Mouse (Mus musculus) ES-Bruce4 (cell line): ENCODE measurements around the gene Mut. TPM values are rescaled to one million over a fixed set of nuclear protein-coding genes. Genes with fewer than 3 reads are reported as not detected.
A peak's percentile ranks its signal among the peaks of the same experiment; 100 is the strongest.

Experiments used
- H3K27ac ChIP-seq: 2 replicates; pipeline ENCODE4 v1.5.1; 2012; ENCODE audit warnings: low read length, inconsistent platforms; ENCODE audit not compliant: insufficient read depth
- H3K27me3 ChIP-seq: 2 replicates; pipeline ENCODE4 v1.6.1; 2012; ENCODE audit warnings: mild to moderate bottlenecking, low read length, inconsistent platforms; ENCODE audit not compliant: control insufficient read depth, poor library complexity, insufficient read depth, severe bottlenecking
- H3K36me3 ChIP-seq: 2 replicates; pipeline ENCODE4 v1.6.1; 2012; ENCODE audit warnings: inconsistent platforms, mild to moderate bottlenecking, low read length, moderate library complexity; ENCODE audit not compliant: control insufficient read depth, poor library complexity, insufficient read depth, severe bottlenecking
- H3K4me1 ChIP-seq: one replicate; pipeline ENCODE4 v1.8.1; 2011; ENCODE audit warnings: low read length; ENCODE audit not compliant: control insufficient read depth, insufficient read depth
- H3K4me3 ChIP-seq: 2 replicates; pipeline ENCODE4 v1.5.1; 2011; ENCODE audit warnings: low read depth, mild to moderate bottlenecking, low read length
- H3K9ac ChIP-seq: 2 replicates; pipeline ENCODE4 v1.6.1; 2012; ENCODE audit warnings: low read depth, mild to moderate bottlenecking, inconsistent platforms; ENCODE audit not compliant: poor library complexity, severe bottlenecking
- H3K9me3 ChIP-seq: replicated peaks from 2 replicates; pipeline ENCODE4 v1.6.1; 2012; ENCODE audit warnings: mild to moderate bottlenecking, low read length, inconsistent platforms; ENCODE audit not compliant: control insufficient read depth, poor library complexity, insufficient read depth, severe bottlenecking
- CTCF ChIP-seq: IDR thresholded peaks from one replicate; pipeline ENCODE4 v1.8.1; 2011; ENCODE audit warnings: low read depth, low read length
- EP300 ChIP-seq: IDR thresholded peaks from 2 replicates; pipeline ENCODE4 v1.6.1; 2011; ENCODE audit warnings: low read depth, low read length; ENCODE audit not compliant: insufficient read depth
- POLR2A ChIP-seq: IDR thresholded peaks from one replicate; pipeline ENCODE4 v1.8.1; 2011; ENCODE audit warnings: low read length; ENCODE audit not compliant: insufficient read depth
- polyA plus RNA-seq: library from polyadenylated mRNA; stranded (reverse); fragments of >200 nt; gene quantifications from 2 replicates; pipeline ENCODE4 v1.2.4, GENCODE M21; 2011; ENCODE audit warnings: low read depth; ENCODE audit not compliant: missing spikeins, insufficient read depth, insufficient read length

Mut gene
- polyA plus RNA-seq, 1 experiment: 29.5 TPM

DNA sequence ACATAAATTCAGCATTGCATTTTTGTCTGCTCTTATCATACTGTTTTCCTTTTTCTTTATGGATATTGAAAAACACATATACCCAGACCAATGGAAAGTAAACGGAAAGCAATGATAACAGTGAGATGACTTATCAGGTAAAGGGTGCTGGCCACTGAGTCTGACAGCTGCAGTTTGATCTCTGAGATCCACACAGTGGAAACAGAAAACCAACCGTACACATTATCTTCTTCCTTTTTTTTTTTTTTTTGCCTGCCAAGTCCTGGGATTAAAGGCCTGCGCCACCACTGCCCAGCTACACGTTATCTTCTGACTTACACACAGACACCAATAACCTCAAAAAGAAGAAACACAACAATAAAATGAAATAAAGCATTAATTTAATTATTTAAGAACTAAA lies 31.1 kb upstream of the Mut start:
- Histone ChIP-seq H3K36me3 (no peaks in the 10 kb centered on the region), H3K9me3 (no peaks in the 10 kb centered on the region)
- TF ChIP-seq POLR2A (no peak), EP300 (no peak), CTCF (no peak)

GRCm38 (mm10) chr17:40904056-40904597 lies 30.4 kb upstream of the Mut start:
- peak overlapping the region; percentile 17 for H3K9ac ChIP-seq
- no peaks in the 10 kb centered on the region for H3K27me3 ChIP-seq
- H3K36me3 ChIP-seq: no peaks in the 10 kb centered on the region
- no peaks in the 10 kb centered on the region for H3K9me3 ChIP-seq
- peaks cover 4% of the 10 kb centered on the region for H3K4me1 ChIP-seq
- H3K27ac ChIP-seq: peak overlapping the region; percentile 74
- TF ChIP-seq CTCF: no peak
- no peak for TF ChIP-seq POLR2A
- 0 out of 2 replicates have a peak, but pooled peaks have one; percentile 55 for TF ChIP-seq EP300
- H3K4me3 ChIP-seq: 0 out of 2 replicates have a peak overlapping the region, but pooled peaks have one; percentile 23

More for the DNA sequence above, 31.1 kb upstream of the Mut start:
- Histone ChIP-seq H3K9ac (no peak overlapping the region), H3K4me3 (no peak overlapping the region), H3K4me1 (peaks cover 4% of the 10 kb centered on the region), H3K27me3 (no peaks in the 10 kb centered on the region), H3K27ac (no peak overlapping the region)

GRCm38 (mm10) chr17:40904721-40905154 lies 29.7 kb upstream of the Mut start:
- H3K9me3 ChIP-seq: no peaks in the 10 kb centered on the region
- H3K9ac ChIP-seq: peak overlapping the region; percentile 17
- H3K27ac ChIP-seq: peak overlapping the region; percentile 72
- TF ChIP-seq CTCF (no peak), POLR2A (no peak), EP300 (no peak)
- H3K4me3 ChIP-seq: peak overlapping the region; percentile 56
- peaks cover 2% of the 10 kb centered on the region for H3K4me1 ChIP-seq
- no peaks in the 10 kb centered on the region for H3K36me3 ChIP-seq
- no peaks in the 10 kb centered on the region for H3K27me3 ChIP-seq

GRCm38 (mm10) chr17:40914250-40914649 lies 20.2 kb upstream of the Mut start, which contains the start of gene Glyatl3:
TSS of gene Glyatl3 (minus strand) at chr17:40914350.
- Histone ChIP-seq H3K27me3 (no peaks in the 10 kb centered on the region), H3K36me3 (no peaks in the 10 kb centered on the region), H3K9me3 (no peaks in the 10 kb centered on the region), H3K4me3 (no peak within 1 kb of the TSS), H3K4me1 (no peaks in the 10 kb centered on the region), H3K27ac (no peak within 1 kb of the TSS), H3K9ac (no peak within 1 kb of the TSS)
- TF ChIP-seq POLR2A: no peak
- TF ChIP-seq CTCF: no peak
- no peak for TF ChIP-seq EP300

DNA sequence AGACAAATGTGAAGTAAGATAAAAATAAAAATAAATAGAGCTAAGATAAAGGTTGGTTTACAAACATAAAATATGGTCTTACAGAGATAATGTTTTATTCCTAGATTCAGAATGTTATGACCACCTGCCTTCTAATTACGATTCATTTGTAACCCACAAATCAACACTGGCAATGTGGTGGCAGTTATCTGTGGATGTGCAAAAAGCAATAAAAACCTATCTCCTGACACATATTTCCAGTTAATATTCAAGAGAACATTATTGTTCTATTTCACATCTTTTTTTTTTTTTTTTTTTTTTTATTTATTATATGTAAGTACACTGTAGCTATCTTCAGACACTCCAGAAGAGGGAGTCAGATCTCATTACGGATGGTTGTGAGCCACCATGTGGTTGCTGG lies 19.0 kb upstream of the Mut start:
- H3K27me3 ChIP-seq: no peaks in the 10 kb centered on the region
- no peaks in the 10 kb centered on the region for H3K4me1 ChIP-seq
- H3K9me3 ChIP-seq: no peaks in the 10 kb centered on the region
- H3K36me3 ChIP-seq: no peaks in the 10 kb centered on the region
- H3K9ac ChIP-seq: no peak overlapping the region
- no peak overlapping the region for H3K4me3 ChIP-seq
- TF ChIP-seq EP300 (no peak), CTCF (no peak), POLR2A (no peak)
- H3K27ac ChIP-seq: no peak overlapping the region

- TF ChIP-seq EP300 (no peak), CTCF (no peak), POLR2A (no peak)
- Histone ChIP-seq H3K4me1 (no peaks in the 10 kb centered on the region), H3K9ac (peak overlapping the region; percentile 83), H3K27ac (peak overlapping the region; percentile 73), H3K4me3 (peak overlapping the region; percentile 99), H3K27me3 (no peaks in the 10 kb centered on the region), H3K9me3 (no peaks in the 10 kb centered on the region), H3K36me3 (peaks cover 2% of the 10 kb centered on the region)
Observed at GRCm38 (mm10) chr17:40933985-40934384, 500 bp upstream of the Mut start.
